Mouse (Mus musculus) ES-E14 (cell line): Measurements from ENCODE around the gene Upp1. TPM values are rescaled to one million over a fixed set of nuclear protein-coding genes. Genes with fewer than 3 reads are reported as not detected.
A peak's percentile ranks its signal among the peaks of the same experiment; 100 is the strongest.

ENCODE experiments used
- DNase-seq: peaks from one replicate; pipeline ENCODE4 v3.0.0-alpha.2; 2013; ENCODE audit warnings: low read depth, low spot score
- H3K27ac ChIP-seq: 2 replicates; pipeline ENCODE4 v1.5.1; 2012; ENCODE audit warnings: low read depth, mild to moderate bottlenecking, low read length, moderate library complexity, mixed read lengths; ENCODE audit not compliant: poor library complexity, insufficient read depth, severe bottlenecking
- H3K36me3 ChIP-seq: 2 replicates; pipeline ENCODE4 v1.6.1; 2012; ENCODE audit warnings: mild to moderate bottlenecking, low read length, moderate library complexity, mixed read lengths; ENCODE audit not compliant: control insufficient read depth, poor library complexity, insufficient read depth, severe bottlenecking
- H3K4me1 ChIP-seq, 2 experiments: fragments of 150-350 bp in 1 of 2; sonication (generic) in 1 of 2; 2 replicates each; pipeline ENCODE4 v1.6.1; 2012; ENCODE audit warnings: low read length in 2 of 2, mild to moderate bottlenecking in 1 of 2, mixed read lengths in 1 of 2; ENCODE audit not compliant: control insufficient read depth in 2 of 2, insufficient read depth in 2 of 2, poor library complexity in 1 of 2
- H3K4me3 ChIP-seq, 2 experiments: fragments of 150-350 bp in 1 of 2; sonication (generic) in 1 of 2; 2 replicates each; pipeline ENCODE4 v1.5.1; 2012; ENCODE audit warnings: low read length in 2 of 2, low read depth in 1 of 2, mild to moderate bottlenecking in 1 of 2, mixed read lengths in 1 of 2; ENCODE audit not compliant: insufficient read depth in 1 of 2, poor library complexity in 1 of 2, severe bottlenecking in 1 of 2
- H3K9ac ChIP-seq: 2 replicates; pipeline ENCODE4 v1.6.1; 2012; ENCODE audit warnings: low read depth, mild to moderate bottlenecking, low read length, mixed read lengths; ENCODE audit not compliant: poor library complexity, insufficient read depth, severe bottlenecking
- H3K9me3 ChIP-seq: fragments of 150-350 bp; sonication (generic); 2 replicates; pipeline ENCODE4 v1.6.1; 2012; ENCODE audit warnings: low read depth, mild to moderate bottlenecking, low read length; ENCODE audit not compliant: control insufficient read depth, insufficient read depth
- CHD2 ChIP-seq: IDR thresholded peaks from 2 replicates; pipeline ENCODE4 v1.6.1; 2014; ENCODE audit warnings: mild to moderate bottlenecking, low read depth, low read length, inconsistent platforms
- HCFC1 ChIP-seq: IDR thresholded peaks from 2 replicates; pipeline ENCODE4 v1.6.1; 2012; ENCODE audit warnings: low read length, inconsistent platforms, borderline replicate concordance; ENCODE audit not compliant: insufficient read depth
- MAFK ChIP-seq: IDR thresholded peaks from 2 replicates; pipeline ENCODE4 v1.6.1; 2014; ENCODE audit warnings: mild to moderate bottlenecking, low read depth, low read length, inconsistent platforms; ENCODE audit not compliant: insufficient read depth
- ZC3H11A ChIP-seq: IDR thresholded peaks from 2 replicates; pipeline ENCODE4 v1.6.1; 2012; ENCODE audit warnings: low read depth, mild to moderate bottlenecking, inconsistent platforms, low read length, borderline replicate concordance
- ZNF384 ChIP-seq: IDR thresholded peaks from 2 replicates; pipeline ENCODE4 v1.6.1; 2012; ENCODE audit warnings: low read depth, low read length, inconsistent platforms
- in situ Hi-C, 2 experiments: fragments of 600-800 bp; cut with MboI; formaldehyde crosslinking; loops; one replicate each; pipeline ENCODE4 v1.15.1; 2025; ENCODE audit warnings: low sequenced_read_pairs in 2 of 2, inconsistent platforms in 1 of 2; ENCODE audit not compliant: unreplicated experiment in 2 of 2
- total RNA-seq: library from RNA; depleted of rRNA; stranded (reverse); fragments of 300-350 nt; gene quantifications from 2 replicates; pipeline ENCODE4 v1.2.3, GENCODE M21; 2012; rRNA removed

Upp1 gene
- total RNA-seq, result 639 and 754 TPM in 2 replicates

GRCm38 (mm10) chr11:9118050-9118420 lies at the start of gene Upp1:
Gene Upp1 (plus strand): TSS chr11:9118103.
- DNase-seq, result no peak
- in situ Hi-C loops, result loop anchor here in 1 of 2 experiments (25.0 kb wide), 1 partner anchor 556 kb away; no protein-coding TSS in a partner anchor
- TF ChIP-seq MAFK (no peak), ZC3H11A (no peak), ZNF384 (no peak), HCFC1 (no peak), CHD2 (no peak)
- Histone ChIP-seq H3K36me3 (peaks cover 13% of the 10 kb centered on the region), H3K27ac (peak within 1 kb of the TSS; percentile 98), H3K9ac (peak within 1 kb of the TSS; percentile 82), H3K4me3 (peak within 1 kb of the TSS; percentile 82 to 87), H3K4me1 (peaks cover 5 to 28% of the 10 kb centered on the region in 2 experiments), H3K9me3 (no peaks in the 10 kb centered on the region)

DNA sequence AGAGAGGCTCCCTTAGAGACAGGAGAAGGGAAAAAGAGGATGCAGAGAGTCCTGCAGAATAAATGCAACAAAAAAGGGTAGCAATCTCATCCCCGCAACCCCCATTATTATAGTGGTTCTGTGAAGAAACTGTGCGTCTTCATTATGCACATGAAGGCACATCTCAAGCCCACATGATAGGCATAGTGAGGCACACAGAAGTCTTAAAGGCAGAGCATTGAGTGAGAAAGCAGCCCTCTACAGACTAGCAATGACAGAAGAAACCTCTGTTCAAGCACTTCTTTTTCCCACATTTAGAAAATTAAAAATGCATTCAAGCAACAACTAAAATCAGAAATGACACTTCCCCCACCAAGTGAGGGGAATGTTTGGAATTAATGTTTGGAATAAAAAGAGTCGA lies 41.5 kb upstream of the Upp1 start:
- Histone ChIP-seq H3K4me3 (no peak overlapping the region), H3K4me1 (no peaks in the 10 kb centered on the region), H3K36me3 (no peaks in the 10 kb centered on the region), H3K27ac (no peak overlapping the region), H3K9ac (no peak overlapping the region), H3K9me3 (no peaks in the 10 kb centered on the region)
- TF ChIP-seq ZNF384 (no peak), HCFC1 (no peak), MAFK (no peak), ZC3H11A (no peak), CHD2 (no peak)
- no peak for DNase-seq
- in situ Hi-C loops, result no loop called here

GRCm38 (mm10) chr11:9113189-9113588 lies 4.7 kb upstream of the Upp1 start:
- Histone ChIP-seq H3K36me3 (no peaks in the 10 kb centered on the region), H3K9me3 (no peaks in the 10 kb centered on the region), H3K27ac (no peak overlapping the region), H3K4me1 (peaks cover 5 to 9% of the 10 kb centered on the region in 2 experiments), H3K9ac (no peak overlapping the region), H3K4me3 (no peak overlapping the region)
- TF ChIP-seq ZNF384, result no peak
- DNase-seq, result no peak
- in situ Hi-C loops, result loop anchor here in 1 of 2 experiments (25.0 kb wide), 1 partner anchor 551 kb away; no protein-coding TSS in a partner anchor

GRCm38 (mm10) chr11:9115367-9116120 lies 2.4 kb upstream of the Upp1 start:
- H3K9me3 ChIP-seq, result no peaks in the 10 kb centered on the region
- in situ Hi-C loops, result loop anchor here in 1 of 2 experiments (25.0 kb wide), 1 partner anchor 553 kb away; no protein-coding TSS in a partner anchor
- TF ChIP-seq MAFK, result no peak
- TF ChIP-seq ZNF384, result no peak
- no peak for TF ChIP-seq ZC3H11A
- no peak; the same call in 1 of the 2 replicates for TF ChIP-seq HCFC1
- TF ChIP-seq CHD2, result no peak
- peaks cover 1% of the 10 kb centered on the region for H3K36me3 ChIP-seq
- no peak for DNase-seq
- peak overlapping the region; percentile 44; the same call in 1 of the 2 replicates for H3K9ac ChIP-seq
- H3K4me3 ChIP-seq, result peak overlapping the region; percentile 20 to 35; a peak in 3 of 4 replicates
- H3K4me1 ChIP-seq, result peaks cover 5 to 10% of the 10 kb centered on the region in 2 experiments
- H3K27ac ChIP-seq, result peak overlapping the region; percentile 98
